ENCODE assay signal across 22 mouse cellular contexts in genomic region chr7:4611921-4612341, GRCm38 (mm10). TPM values are rescaled to one million over a fixed set of nuclear protein-coding genes. Genes with fewer than 3 reads are reported as not detected.
DNase-seq lines count a peak whose midpoint lies in the region; ATAC-seq and TF ChIP-seq lines count a peak whose summit lies in the region.
"Had no signal": no experiment of that assay in that cellular context is flagged by ENCODE, and none has a peak within 500 bp of the region (broad histone marks: within the 10 kb centered on the region; RNA-seq: fewer than 3 reads in every experiment).

No protein-coding gene starts in this region.

- no peak overlapping the region for H3K27ac ChIP-seq in hindbrain, embryonic 12.5 days
- no peak overlapping the region for H3K27ac ChIP-seq in hindbrain, embryonic 10.5 days
- H3K27ac ChIP-seq in kidney, adult 2 months (ENCODE audit: insufficient read depth, low read depth, low read length) = no peak overlapping the region
- H3K27ac ChIP-seq: embryonic facial prominence, embryonic 13.5 days; forebrain, embryonic 13.5 days; gastrocnemius, adult 2 months; heart, embryonic 13.5 days; hindbrain, embryonic 14.5 days; intestine, embryonic 15.5 days had no signal

- DNase-seq in hindbrain, embryonic 10.5 days (ENCODE audit: low spot score) = no peak
- DNase-seq in cerebellum, adult 11-12 months = peak; percentile 89
- DNase-seq in cerebellum, adult 9-10 months = peak; percentile 89
- DNase-seq in cerebellum, postnatal 36 days = peak; percentile 77 to 79
- DNase-seq in lung, postnatal 4 days = no peak
- DNase-seq in kidney, adult 2 months = no peak
- no peak for DNase-seq in embryo, embryonic 10 days (ENCODE audit: low spot score)
- DNase-seq: adrenal gland, adult 8-10 months; adrenal gland, postnatal 36 days; forebrain, postnatal 0 days; gastrocnemius, adult 2 months; gastrocnemius, postnatal 25 days; heart, postnatal 4 days; kidney, adult 18-20 months had no signal

- H3K27me3 ChIP-seq in hindbrain, embryonic 12.5 days = no peaks in the 10 kb centered on the region
- H3K27me3 ChIP-seq in hindbrain, embryonic 10.5 days (ENCODE audit: insufficient read depth, poor library complexity, severe bottlenecking) = no peaks in the 10 kb centered on the region
- no peaks in the 10 kb centered on the region for H3K27me3 ChIP-seq in kidney, adult 2 months (replicated peaks; ENCODE audit: control insufficient read depth, insufficient read depth, low read length)
- H3K27me3 ChIP-seq: embryonic facial prominence, embryonic 13.5 days; forebrain, embryonic 13.5 days; heart, embryonic 13.5 days; intestine, embryonic 15.5 days had no signal

- no peaks in the 10 kb centered on the region for H3K4me1 ChIP-seq in hindbrain, embryonic 12.5 days
- H3K4me1 ChIP-seq in hindbrain, embryonic 10.5 days (replicated peaks) = no peaks in the 10 kb centered on the region
- H3K4me1 ChIP-seq in kidney, adult 2 months (ENCODE audit: control insufficient read depth, insufficient read depth, low read length) = no peaks in the 10 kb centered on the region
- H3K4me1 ChIP-seq: embryonic facial prominence, embryonic 13.5 days; forebrain, embryonic 13.5 days; heart, embryonic 13.5 days; intestine, embryonic 15.5 days had no signal

- H3K9me3 ChIP-seq in hindbrain, embryonic 12.5 days (replicated peaks) = no peaks in the 10 kb centered on the region
- 0 out of 2 replicates have a peak, but pooled peaks cover 2% of the 10 kb centered on the region for H3K9me3 ChIP-seq in hindbrain, embryonic 10.5 days
- H3K9me3 ChIP-seq: embryonic facial prominence, embryonic 13.5 days; forebrain, embryonic 13.5 days; heart, embryonic 13.5 days; intestine, embryonic 15.5 days had no signal

- no peak for TF ChIP-seq POLR2A in kidney, adult 2 months (IDR thresholded peaks at IDR 0.05; ENCODE audit: low read depth, low read length)

- H3K4me2 ChIP-seq in hindbrain, embryonic 12.5 days (replicated peaks) = no peak overlapping the region
- H3K4me2 ChIP-seq: embryonic facial prominence, embryonic 13.5 days; forebrain, embryonic 13.5 days; heart, embryonic 13.5 days; hindbrain, embryonic 14.5 days; intestine, embryonic 15.5 days had no signal

- H3K36me3 ChIP-seq in hindbrain, embryonic 12.5 days = no peaks in the 10 kb centered on the region
- H3K36me3 ChIP-seq in hindbrain, embryonic 10.5 days = no peaks in the 10 kb centered on the region
- no peaks in the 10 kb centered on the region for H3K36me3 ChIP-seq in kidney, adult 2 months (ENCODE audit: control insufficient read depth, insufficient read depth, low read length)
- H3K36me3 ChIP-seq: embryonic facial prominence, embryonic 13.5 days; heart, embryonic 13.5 days; intestine, embryonic 15.5 days had no signal

- H3K4me3 ChIP-seq in hindbrain, embryonic 12.5 days = no peak overlapping the region
- H3K4me3 ChIP-seq in hindbrain, embryonic 10.5 days = no peak overlapping the region
- no peak overlapping the region for H3K4me3 ChIP-seq in kidney, adult 2 months (ENCODE audit: insufficient read depth, low read depth, low read length)
- H3K4me3 ChIP-seq: embryonic facial prominence, embryonic 13.5 days; forebrain, embryonic 13.5 days; gastrocnemius, adult 2 months; heart, embryonic 13.5 days; intestine, embryonic 15.5 days had no signal

- H3K9ac ChIP-seq in hindbrain, embryonic 12.5 days = 0 out of 2 replicates have a peak overlapping the region, but pooled peaks have one; percentile 19
- H3K9ac ChIP-seq: embryonic facial prominence, embryonic 13.5 days; forebrain, embryonic 13.5 days; forebrain, postnatal 0 days; heart, embryonic 13.5 days; hindbrain, embryonic 14.5 days; intestine, embryonic 15.5 days had no signal

- 84% methylated on average over 12 of the region's 12 CpGs for WGBS in hindbrain, embryonic 12.5 days
- WGBS in hindbrain, embryonic 10.5 days = 77% methylated on average over 12 of the region's 12 CpGs
- WGBS in kidney, adult 2 months = 84% methylated on average over 12 of the region's 12 CpGs

- ATAC-seq in hindbrain, embryonic 12.5 days (ENCODE audit: low FRiP score) = no peak
- ATAC-seq: forebrain, embryonic 13.5 days; forebrain, postnatal 0 days; intestine, embryonic 15.5 days had no signal

- no peak for TF ChIP-seq CTCF in kidney, adult 2 months (conservative IDR thresholded peaks at IDR 0.05; ENCODE audit: insufficient read depth, insufficient read length, low read depth, low read length)

RNA-seq across cellular contexts. Expression of gene Ptprh, which starts 8.1 kb away (rescaled TPM):
- polyA plus RNA-seq in hindbrain, embryonic 12.5 days (2016; fragmentation: Nextera tagmentation; extraction: Ambion mirVana) = 0.13 and 0.40 TPM in 2 replicates
- not detected in 2 replicates for polyA plus RNA-seq in hindbrain, embryonic 10.5 days (2016; fragmentation: Nextera tagmentation; extraction: Ambion mirVana)
- polyA plus RNA-seq in kidney, adult 2 months (2012; rRNA removed) = 0.22 and 0.24 TPM in 2 replicates
- polyA plus RNA-seq: embryonic facial prominence, embryonic 13.5 days; heart, postnatal 0 days; kidney, embryonic 16.5 days had no signal

RNA-seq across cellular contexts. Expression of gene Tmem86b, which starts 19.3 kb away (rescaled TPM):
- polyA plus RNA-seq in hindbrain, embryonic 12.5 days (2016; fragmentation: Nextera tagmentation; extraction: Ambion mirVana) = 3.2 and 3.5 TPM in 2 replicates
- 2.1 and 2.2 TPM in 2 replicates for polyA plus RNA-seq in hindbrain, embryonic 10.5 days (2016; fragmentation: Nextera tagmentation; extraction: Ambion mirVana)
- 83.0 and 86.5 TPM in 2 replicates for polyA plus RNA-seq in kidney, adult 2 months (2012; rRNA removed)

RNA-seq across cellular contexts. Expression of gene Ppp6r1, which starts 46.9 kb away (rescaled TPM):
- polyA plus RNA-seq in hindbrain, embryonic 12.5 days (2016; fragmentation: Nextera tagmentation; extraction: Ambion mirVana) = 15.0 and 17.1 TPM in 2 replicates
- 9.4 and 11.5 TPM in 2 replicates for polyA plus RNA-seq in hindbrain, embryonic 10.5 days (2016; fragmentation: Nextera tagmentation; extraction: Ambion mirVana)
- 103 and 109 TPM in 2 replicates for polyA plus RNA-seq in kidney, adult 2 months (2012; rRNA removed)

Comparison
In these comparisons a context has a peak if more than half of its experiments do, and no peak if none do; other contexts are left out.
1. DNase-seq: peak in cerebellum, adult 11-12 months (single experiment), cerebellum, adult 9-10 months (single experiment) and cerebellum, postnatal 36 days (2 of 2); none in hindbrain, embryonic 10.5 days (single experiment), lung, postnatal 4 days (0 of 2), kidney, adult 2 months (single experiment) and embryo, embryonic 10 days (single experiment).
2. RNA of gene Tmem86b, which starts 19.3 kb away (polyA plus RNA-seq): 83.0 to 86.5 TPM in kidney, adult 2 months; 3.2 to 3.5 TPM in hindbrain, embryonic 12.5 days and 2.1 to 2.2 TPM in hindbrain, embryonic 10.5 days; every median in the first group is over 10 times any median in the second.